Mouse (Mus musculus): ENCODE data around the gene Aph1c. TPM values are rescaled to one million over a fixed set of nuclear protein-coding genes. Genes with fewer than 3 reads are reported as not detected.
"Not testable (repeated sequence)": the region's sequence is repeated elsewhere in the genome, so short reads cannot be mapped to it uniquely, and the experiment has no call there.

The Aph1c gene
- 2.0 and 2.2 TPM in 2 replicates for polyA plus RNA-seq (2016; fragmentation: Nextera tagmentation; extraction: Ambion mirVana)

GRCm38 (mm10) chr9:66834318-66835096, at the start of gene Aph1c:
Aph1c (minus strand) TSS chr9:66834726.
- no peak within 1 kb of the TSS for H3K27ac ChIP-seq
- under 1% methylated on average over 58 of the region's 58 CpGs for WGBS

GRCm38 (mm10) chr9:66883500-66883899, 49.0 kb upstream of the Aph1c start:
- H3K4me3 ChIP-seq = no peak overlapping the region
- H3K4me2 ChIP-seq (replicated peaks) = no peak overlapping the region
- H3K27me3 ChIP-seq (replicated peaks) = no peaks in the 10 kb centered on the region
- peaks cover 23% of the 10 kb centered on the region for H3K4me1 ChIP-seq
- 96% methylated on average over 5 of the region's 5 CpGs for WGBS
- no peaks in the 10 kb centered on the region for H3K9me3 ChIP-seq
- H3K36me3 ChIP-seq = no peaks in the 10 kb centered on the region
- ATAC-seq (ENCODE audit: low FRiP score, low read depth) = no peak
- H3K9ac ChIP-seq = no peak overlapping the region
- H3K27ac ChIP-seq = no peak overlapping the region

More at GRCm38 (mm10) chr9:66834318-66835096, at the start of gene Aph1c:
- H3K4me1 ChIP-seq = peaks cover 14% of the 10 kb centered on the region; the same call in 1 of the 2 replicates
- no peaks in the 10 kb centered on the region for H3K9me3 ChIP-seq
- H3K27me3 ChIP-seq (replicated peaks) = peaks cover 7% of the 10 kb centered on the region; the same call in 1 of the 2 replicates
- H3K4me2 ChIP-seq (replicated peaks) = peak within 1 kb of the TSS; percentile 95
- H3K4me3 ChIP-seq = peak within 1 kb of the TSS; percentile 49
- peak within 1 kb of the TSS; percentile 49 for H3K9ac ChIP-seq
- ATAC-seq (ENCODE audit: low FRiP score, low read depth) = peak; percentile 99
- H3K36me3 ChIP-seq = no peaks in the 10 kb centered on the region

- 66% methylated on average over 8 of the region's 8 CpGs for WGBS
- no peak overlapping the region for H3K27ac ChIP-seq
- no peak overlapping the region for H3K4me2 ChIP-seq (replicated peaks)
- no peak overlapping the region for H3K4me3 ChIP-seq
- no peaks in the 10 kb centered on the region for H3K27me3 ChIP-seq (replicated peaks)
- H3K36me3 ChIP-seq = 0 out of 2 replicates have a peak, but pooled peaks cover 3% of the 10 kb centered on the region
- H3K4me1 ChIP-seq = peaks cover 12% of the 10 kb centered on the region
- no peak overlapping the region for H3K9ac ChIP-seq
- no peaks in the 10 kb centered on the region for H3K9me3 ChIP-seq
- no peak for ATAC-seq (ENCODE audit: low FRiP score, low read depth)
Observed at GRCm38 (mm10) chr9:66882406-66882821, 47.9 kb upstream of the Aph1c start.

DNA sequence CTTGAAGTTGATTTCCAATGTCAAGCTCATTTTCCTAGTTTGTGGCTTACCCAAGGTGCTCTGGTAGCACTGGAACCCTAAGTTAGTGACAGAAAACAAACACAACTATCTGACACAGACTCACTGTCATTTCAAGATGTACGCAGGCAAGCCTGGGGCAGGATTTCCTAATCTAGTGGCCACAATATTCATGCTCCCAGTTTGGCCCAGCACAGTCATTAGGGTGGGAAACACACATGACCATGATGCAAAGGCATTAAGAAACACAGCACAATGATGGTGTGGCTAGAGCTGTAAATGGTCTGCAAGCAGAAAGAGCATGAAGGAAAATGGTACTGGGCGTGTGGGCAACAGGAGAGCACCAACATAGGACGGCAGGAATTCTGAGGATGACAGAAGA, 47.3 kb upstream of the Aph1c start:
- Histone ChIP-seq H3K36me3 (0 out of 2 replicates have a peak, but pooled peaks cover 3% of the 10 kb centered on the region), H3K27me3 (replicated peaks) (no peaks in the 10 kb centered on the region), H3K9ac (no peak overlapping the region), H3K4me3 (no peak overlapping the region), H3K27ac (no peak overlapping the region), H3K4me1 (peaks cover 7% of the 10 kb centered on the region), H3K4me2 (replicated peaks) (no peak overlapping the region), H3K9me3 (no peaks in the 10 kb centered on the region)
- no peak for ATAC-seq (ENCODE audit: low FRiP score, low read depth)
- WGBS = 88% methylated on average over 3 of the region's 3 CpGs

GRCm38 (mm10) chr9:66880752-66881151, 46.2 kb upstream of the Aph1c start:
- WGBS = 93% methylated on average over 2 of the region's 2 CpGs
- ATAC-seq (ENCODE audit: low FRiP score, low read depth) = no peak

DNA sequence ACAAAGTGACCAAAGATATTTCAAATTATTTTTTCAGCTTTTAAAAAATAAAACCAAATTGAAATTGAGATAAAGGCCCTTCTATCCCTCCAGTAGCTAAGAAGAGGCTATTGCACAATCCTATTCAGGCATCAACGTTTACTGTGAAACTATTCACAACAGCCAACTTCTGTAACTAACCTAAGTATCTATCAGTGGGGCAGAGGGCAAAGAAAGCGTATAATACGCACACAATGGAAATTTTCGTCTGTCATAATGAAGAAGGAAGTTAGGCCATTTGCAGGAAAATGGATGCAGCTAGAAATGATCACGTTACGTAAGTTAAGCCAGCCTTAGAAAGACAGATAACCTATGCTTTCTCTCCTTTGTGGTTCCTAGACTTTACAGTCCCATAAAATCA, 45.0 kb upstream of the Aph1c start:
- no peaks in the 10 kb centered on the region for H3K9me3 ChIP-seq
- H3K4me2 ChIP-seq (replicated peaks) = no peak overlapping the region
- H3K27ac ChIP-seq = no peak overlapping the region
- H3K9ac ChIP-seq = no peak overlapping the region
- 72% methylated on average over 6 of the region's 6 CpGs for WGBS
- ATAC-seq (ENCODE audit: low FRiP score, low read depth) = no peak
- H3K36me3 ChIP-seq = peaks cover 3% of the 10 kb centered on the region; the same call in 1 of the 2 replicates
- no peaks in the 10 kb centered on the region for H3K4me1 ChIP-seq
- no peak overlapping the region for H3K4me3 ChIP-seq
- H3K27me3 ChIP-seq (replicated peaks) = no peaks in the 10 kb centered on the region

More at GRCm38 (mm10) chr9:66880752-66881151, 46.2 kb upstream of the Aph1c start:
- Histone ChIP-seq H3K27ac (no peak overlapping the region), H3K4me2 (replicated peaks) (no peak overlapping the region), H3K9me3 (no peaks in the 10 kb centered on the region), H3K9ac (no peak overlapping the region), H3K36me3 (0 out of 2 replicates have a peak, but pooled peaks cover 3% of the 10 kb centered on the region), H3K27me3 (replicated peaks) (no peaks in the 10 kb centered on the region), H3K4me1 (no peaks in the 10 kb centered on the region), H3K4me3 (no peak overlapping the region)

GRCm38 (mm10) chr9:66878899-66879298, 44.4 kb upstream of the Aph1c start:
- no peaks in the 10 kb centered on the region for H3K9me3 ChIP-seq
- no peak for ATAC-seq (ENCODE audit: low FRiP score, low read depth)
- WGBS = 96% methylated on average over 3 of the region's 3 CpGs

GRCm38 (mm10) chr9:66876577-66876976, 42.1 kb upstream of the Aph1c start:
- no peak for ATAC-seq (ENCODE audit: low FRiP score, low read depth)
- 89% methylated on average over 5 of the region's 5 CpGs for WGBS
- no peak overlapping the region for H3K27ac ChIP-seq
- no peaks in the 10 kb centered on the region for H3K9me3 ChIP-seq
- H3K9ac ChIP-seq = no peak overlapping the region
- H3K4me3 ChIP-seq = no peak overlapping the region
- H3K27me3 ChIP-seq (replicated peaks) = no peaks in the 10 kb centered on the region
- peaks cover 5% of the 10 kb centered on the region for H3K36me3 ChIP-seq
- no peaks in the 10 kb centered on the region for H3K4me1 ChIP-seq
- no peak overlapping the region for H3K4me2 ChIP-seq (replicated peaks)

More at GRCm38 (mm10) chr9:66878899-66879298, 44.4 kb upstream of the Aph1c start:
- Histone ChIP-seq H3K27me3 (replicated peaks) (no peaks in the 10 kb centered on the region), H3K4me3 (no peak overlapping the region), H3K4me2 (replicated peaks) (no peak overlapping the region), H3K36me3 (peaks cover 5% of the 10 kb centered on the region), H3K27ac (no peak overlapping the region), H3K9ac (no peak overlapping the region), H3K4me1 (no peaks in the 10 kb centered on the region)

DNA sequence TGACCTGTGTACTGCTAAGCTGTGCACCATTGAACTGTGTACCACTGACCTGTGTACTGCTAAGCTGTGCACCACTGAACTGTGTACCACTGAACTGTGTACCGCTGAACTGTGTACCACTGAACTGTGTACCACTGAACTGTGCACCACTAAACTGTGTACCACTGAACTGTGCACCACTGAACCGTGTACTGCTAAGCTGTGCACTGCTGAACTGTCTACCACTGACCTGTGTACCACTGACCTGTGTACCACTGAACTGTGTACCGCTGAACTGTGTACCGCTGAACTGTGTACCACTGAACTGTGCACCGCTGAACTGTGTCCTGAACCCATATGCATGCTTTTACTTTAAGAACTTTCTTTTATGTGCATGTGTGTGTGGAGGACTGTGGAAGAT, 39.8 kb upstream of the Aph1c start:
- 96% methylated on average over 5 of the region's 5 CpGs for WGBS

DNA sequence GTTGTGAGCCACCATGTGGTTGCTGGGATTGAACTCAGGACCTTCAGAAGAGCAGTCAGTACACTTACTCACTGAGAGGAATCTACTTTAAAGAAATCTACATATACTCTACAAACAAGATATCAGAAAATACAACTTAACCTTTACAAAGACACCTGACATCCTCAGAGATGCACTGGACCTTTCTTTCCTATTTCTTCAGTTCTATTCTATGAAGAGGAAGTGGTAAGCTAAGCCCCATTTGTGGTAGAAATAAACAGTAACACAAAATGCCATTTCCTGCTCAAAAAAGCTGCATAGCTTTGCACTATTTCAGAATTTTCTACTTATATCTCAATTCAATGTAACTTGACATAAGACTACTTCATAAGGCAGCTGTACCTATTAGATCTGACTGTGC, 39.0 kb upstream of the Aph1c start:
- H3K4me2 ChIP-seq (replicated peaks) = no peak overlapping the region
- H3K9ac ChIP-seq = no peak overlapping the region
- H3K9me3 ChIP-seq = no peaks in the 10 kb centered on the region
- no peak for ATAC-seq (ENCODE audit: low FRiP score, low read depth)
- H3K27me3 ChIP-seq (replicated peaks) = no peaks in the 10 kb centered on the region
- no peaks in the 10 kb centered on the region for H3K4me1 ChIP-seq
- peaks cover 5% of the 10 kb centered on the region for H3K36me3 ChIP-seq
- H3K27ac ChIP-seq = no peak overlapping the region
- no peak overlapping the region for H3K4me3 ChIP-seq

More for the DNA sequence above, 39.8 kb upstream of the Aph1c start:
- H3K9me3 ChIP-seq = no peaks in the 10 kb centered on the region
- H3K36me3 ChIP-seq = peaks cover 5% of the 10 kb centered on the region
- no peak for ATAC-seq (ENCODE audit: low FRiP score, low read depth)
- no peak overlapping the region for H3K4me2 ChIP-seq (replicated peaks)
- no peaks in the 10 kb centered on the region for H3K4me1 ChIP-seq
- H3K27me3 ChIP-seq (replicated peaks) = no peaks in the 10 kb centered on the region
- no peak overlapping the region for H3K4me3 ChIP-seq
- no peak overlapping the region for H3K27ac ChIP-seq
- no peak overlapping the region for H3K9ac ChIP-seq

DNA sequence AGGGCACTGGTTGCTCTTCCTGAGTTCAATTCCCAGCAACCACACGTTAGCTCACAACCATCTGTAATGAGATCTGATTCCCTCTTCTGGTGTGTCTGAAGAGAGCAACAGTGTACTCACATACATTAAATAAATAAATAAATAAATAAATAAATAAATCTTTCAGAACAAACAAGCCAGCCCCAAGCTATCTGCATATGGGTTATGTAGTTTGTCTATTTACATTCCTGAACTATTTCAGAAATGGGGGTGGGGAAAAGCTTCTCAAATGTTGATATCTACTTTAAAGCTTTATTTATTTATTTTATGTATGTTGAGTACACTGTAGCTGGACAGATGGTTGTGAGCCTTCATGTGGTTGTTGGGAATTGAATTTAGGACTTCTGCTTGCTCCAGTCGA, 38.5 kb upstream of the Aph1c start:
- not testable (repeated sequence) for ATAC-seq (ENCODE audit: low FRiP score, low read depth); H3K27ac ChIP-seq
- WGBS = 91% methylated on average over 2 of the region's 2 CpGs

DNA sequence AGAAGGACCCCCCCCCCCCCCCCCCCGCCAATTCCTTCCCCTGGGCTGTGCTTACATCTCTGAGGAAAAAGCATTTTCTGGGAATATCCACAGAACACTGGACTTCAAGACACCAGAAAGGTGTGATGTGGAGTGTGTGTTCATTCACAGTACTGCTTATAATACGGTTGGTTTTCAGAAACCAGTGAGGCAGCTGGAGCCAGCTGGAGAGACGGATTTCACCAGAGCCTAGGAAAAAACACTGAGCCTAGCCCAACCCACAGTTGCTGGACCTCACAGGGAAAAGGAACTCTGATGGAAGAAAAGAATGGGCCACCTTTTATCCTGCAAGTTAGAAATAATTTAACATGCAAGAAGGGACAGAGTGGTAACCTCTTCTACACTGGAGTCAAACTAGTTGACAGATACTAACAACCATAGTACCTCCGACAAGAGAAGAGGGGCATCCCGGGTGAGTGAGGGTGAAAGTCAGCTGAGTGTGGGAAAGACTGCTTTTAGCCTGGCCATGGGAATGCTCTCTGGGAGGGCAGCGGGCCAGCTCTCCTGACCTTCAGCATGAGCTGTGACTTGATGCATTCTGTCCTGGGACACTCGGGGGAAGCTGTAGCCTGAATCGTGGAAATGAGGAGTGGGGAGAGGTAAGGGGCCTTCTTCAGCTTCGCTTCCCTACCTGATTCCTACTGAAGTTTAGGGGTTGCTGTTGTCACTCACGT, 37.6 kb upstream of the Aph1c start:
- no peak for ATAC-seq (ENCODE audit: low FRiP score, low read depth)
- Histone ChIP-seq H3K27me3 (replicated peaks) (no peaks in the 10 kb centered on the region), H3K9ac (no peak overlapping the region), H3K9me3 (no peaks in the 10 kb centered on the region), H3K4me2 (replicated peaks) (no peak overlapping the region), H3K4me3 (no peak overlapping the region), H3K27ac (no peak overlapping the region), H3K4me1 (no peaks in the 10 kb centered on the region), H3K36me3 (peaks cover 2% of the 10 kb centered on the region)
- 82% methylated on average over 10 of the region's 10 CpGs for WGBS

More for the DNA sequence above, 38.5 kb upstream of the Aph1c start:
- not testable (repeated sequence) for H3K36me3 ChIP-seq; H3K9me3 ChIP-seq; H3K4me1 ChIP-seq; H3K4me2 ChIP-seq (replicated peaks); H3K27me3 ChIP-seq (replicated peaks); H3K9ac ChIP-seq; H3K4me3 ChIP-seq

Measured in neural tube, embryonic 12.5 days (tissue).